Mouse (Mus musculus): ENCODE measurements around the gene Tmem37.
A peak's percentile ranks its signal among the peaks of the same experiment; 100 is the strongest.

The Tmem37 gene

GRCm38 (mm10) chr1:120056236-120056635 is 17.6 kb downstream of the Tmem37 start:
- DNase-seq, result no peak

GRCm38 (mm10) chr1:120055475-120055874 is 18.4 kb downstream of the Tmem37 start:
- DNase-seq, result peak; percentile 40

GRCm38 (mm10) chr1:120054997-120055396 is 18.9 kb downstream of the Tmem37 start:
- no peak for DNase-seq

- no peak for DNase-seq
These were observed 22.8 kb downstream of the Tmem37 start for GRCm38 (mm10) chr1:120051070-120051469.

GRCm38 (mm10) chr1:120047325-120047724 is 26.5 kb downstream of the Tmem37 start:
- DNase-seq, result no peak

- no peak for DNase-seq
These were observed 29.3 kb downstream of the Tmem37 start for GRCm38 (mm10) chr1:120044584-120044983.

- DNase-seq, result no peak
These were observed 31.5 kb downstream of the Tmem37 start for GRCm38 (mm10) chr1:120042421-120042820.

- no peak for DNase-seq
These were observed 35.3 kb downstream of the Tmem37 start for GRCm38 (mm10) chr1:120038594-120038993.

GRCm38 (mm10) chr1:120037021-120037683 is 36.7 kb downstream of the Tmem37 start:
- no peak for DNase-seq

GRCm38 (mm10) chr1:120035456-120036034 is 38.3 kb downstream of the Tmem37 start:
- no peak for DNase-seq

- no peak for DNase-seq
These were observed 39.1 kb downstream of the Tmem37 start for GRCm38 (mm10) chr1:120034793-120035192.

- DNase-seq, result no peak
These were observed 40.4 kb downstream of the Tmem37 start for GRCm38 (mm10) chr1:120033469-120033854.

GRCm38 (mm10) chr1:120032804-120033468 is 40.9 kb downstream of the Tmem37 start:
- peak; percentile 51 for DNase-seq

GRCm38 (mm10) chr1:120030474-120030873 is 43.4 kb downstream of the Tmem37 start:
- no peak for DNase-seq

- DNase-seq, result no peak
These were observed 46.2 kb downstream of the Tmem37 start for GRCm38 (mm10) chr1:120027693-120028092.

- DNase-seq, result no peak
These were observed 48.8 kb downstream of the Tmem37 start for GRCm38 (mm10) chr1:120025050-120025439.

- no peak for DNase-seq
These were observed 49.4 kb downstream of the Tmem37 start for GRCm38 (mm10) chr1:120024331-120025049.

GRCm38 (mm10) chr1:120021951-120022350 is 51.9 kb downstream of the Tmem37 start:
- DNase-seq, result no peak

GRCm38 (mm10) chr1:120020322-120020897 is 53.5 kb downstream of the Tmem37 start:
- no peak for DNase-seq

- DNase-seq, result no peak
These were observed 54.4 kb downstream of the Tmem37 start for GRCm38 (mm10) chr1:120019428-120019827.

- no peak for DNase-seq
These were observed 55.0 kb downstream of the Tmem37 start for GRCm38 (mm10) chr1:120018900-120019299.

All from thymus, postnatal 14 days (tissue).